Comparison of ENCODE assay signal across 10 mouse cellular contexts in the genomic region with DNA sequence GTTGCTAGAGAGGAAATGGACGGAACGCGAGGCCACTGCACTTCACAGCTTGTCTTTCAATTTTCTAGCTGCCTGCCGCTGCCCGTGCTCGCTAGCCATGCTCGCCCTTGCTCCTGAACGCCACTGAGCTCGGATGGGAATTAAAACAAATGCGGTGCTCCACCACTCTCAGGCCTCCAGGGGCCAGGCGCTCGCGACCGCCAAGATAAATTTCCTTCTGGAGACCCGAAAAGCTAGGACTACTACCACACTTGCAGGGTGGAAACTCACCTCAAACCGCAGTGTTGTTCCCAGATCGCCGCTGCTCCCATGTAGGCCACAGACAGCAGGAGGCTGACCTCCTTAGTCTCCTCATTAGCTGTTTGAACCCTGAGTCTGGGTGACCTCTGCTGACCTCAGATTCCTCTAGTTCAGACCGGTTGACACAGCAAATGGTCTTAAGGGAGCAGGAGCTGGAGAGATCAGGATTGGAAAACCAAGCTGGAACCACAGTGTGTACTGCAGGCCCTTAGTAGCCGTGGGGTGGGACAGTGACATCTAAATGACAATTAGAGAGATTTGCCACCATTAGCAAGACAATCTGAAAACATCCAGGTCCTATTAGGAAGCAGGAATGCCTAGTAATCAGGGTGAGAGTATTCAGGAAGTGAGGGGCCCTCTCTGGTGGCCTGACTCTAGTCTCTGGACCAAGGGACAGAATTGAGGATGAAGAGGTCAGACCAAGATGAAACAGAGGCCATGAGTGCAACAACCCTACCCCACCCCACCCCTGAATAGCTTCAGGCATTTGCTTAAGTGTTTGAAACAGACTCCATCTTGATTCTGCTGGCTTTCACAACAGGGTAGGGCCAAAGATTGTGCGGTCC.
A peak's percentile ranks its signal among the peaks of the same experiment; 100 is the strongest.
DNase-seq lines count a peak whose midpoint lies in the region; ATAC-seq lines count a peak whose summit lies in the region.
"Had no signal": no experiment of that assay in that cellular context is flagged by ENCODE, and none has a peak within 500 bp of the region (broad histone marks: within the 10 kb centered on the region; RNA-seq: fewer than 3 reads in every experiment).

No protein-coding gene starts in this region.

- H3K9me3 ChIP-seq in kidney, embryonic 15.5 days (replicated peaks) = no peaks in the 10 kb centered on the region
- H3K9me3 ChIP-seq in embryonic facial prominence, embryonic 10.5 days = no peaks in the 10 kb centered on the region
- H3K9me3 ChIP-seq in intestine, embryonic 15.5 days = no peaks in the 10 kb centered on the region
- no peaks in the 10 kb centered on the region for H3K9me3 ChIP-seq in neural tube, embryonic 14.5 days (ENCODE audit: control insufficient read depth, low read length)

- H3K27me3 ChIP-seq in kidney, embryonic 15.5 days = peaks cover 92% of the 10 kb centered on the region
- peaks cover 91% of the 10 kb centered on the region for H3K27me3 ChIP-seq in embryonic facial prominence, embryonic 10.5 days (replicated peaks; ENCODE audit: low read depth, poor library complexity, severe bottlenecking)
- H3K27me3 ChIP-seq in intestine, embryonic 15.5 days (replicated peaks) = peaks cover 21% of the 10 kb centered on the region
- peaks cover 37% of the 10 kb centered on the region for H3K27me3 ChIP-seq in neural tube, embryonic 14.5 days (ENCODE audit: control insufficient read depth, insufficient read depth, low read length)

- ATAC-seq in kidney, embryonic 15.5 days (replicated peaks; ENCODE audit: low FRiP score) = no peak
- no peak for ATAC-seq in intestine, embryonic 15.5 days
- ATAC-seq in neural tube, embryonic 14.5 days (ENCODE audit: low read depth) = no peak

- H3K4me1 ChIP-seq in kidney, embryonic 15.5 days = peaks cover 33% of the 10 kb centered on the region
- peaks cover 43% of the 10 kb centered on the region for H3K4me1 ChIP-seq in embryonic facial prominence, embryonic 10.5 days
- H3K4me1 ChIP-seq in intestine, embryonic 15.5 days (replicated peaks) = 0 out of 2 replicates have a peak, but pooled peaks cover 2% of the 10 kb centered on the region
- peaks cover 17% of the 10 kb centered on the region for H3K4me1 ChIP-seq in neural tube, embryonic 14.5 days (ENCODE audit: control insufficient read depth, insufficient read depth, low read length)

- H3K27ac ChIP-seq in kidney, embryonic 15.5 days = no peak overlapping the region
- H3K27ac ChIP-seq in embryonic facial prominence, embryonic 10.5 days (replicated peaks) = no peak overlapping the region; the same call in 1 of the 2 replicates
- H3K27ac ChIP-seq in intestine, embryonic 15.5 days = no peak overlapping the region
- H3K27ac ChIP-seq in neural tube, embryonic 14.5 days (ENCODE audit: low read depth, low read length) = no peak overlapping the region

- H3K4me2 ChIP-seq in kidney, embryonic 15.5 days = peak overlapping the region; percentile 55
- H3K4me2 ChIP-seq in intestine, embryonic 15.5 days (replicated peaks) = peak overlapping the region; percentile 33
- peak overlapping the region; percentile 28; the same call in 1 of the 2 replicates for H3K4me2 ChIP-seq in neural tube, embryonic 14.5 days (ENCODE audit: low read depth, low read length)

- no peak for DNase-seq in kidney, adult 11 months
- DNase-seq in embryonic facial prominence, embryonic 10.5 days (ENCODE audit: low spot score) = peak; percentile 53
- no peak for DNase-seq in thymus, postnatal 14 days
- DNase-seq in left cerebral cortex, postnatal 4 days = no peak
- no peak for DNase-seq in urinary bladder, postnatal 25 days (ENCODE audit: low spot score)
- DNase-seq: cerebellum, adult 2 months; lung, adult 18-20 months had no signal

- peak overlapping the region; percentile 29 for H3K4me3 ChIP-seq in kidney, embryonic 15.5 days (replicated peaks)
- H3K4me3 ChIP-seq in embryonic facial prominence, embryonic 10.5 days = peak overlapping the region; percentile 43
- H3K4me3 ChIP-seq in intestine, embryonic 15.5 days (replicated peaks) = no peak overlapping the region
- H3K4me3 ChIP-seq in neural tube, embryonic 14.5 days (ENCODE audit: low read depth, low read length) = no peak overlapping the region

- no peaks in the 10 kb centered on the region for H3K36me3 ChIP-seq in kidney, embryonic 15.5 days
- no peaks in the 10 kb centered on the region for H3K36me3 ChIP-seq in embryonic facial prominence, embryonic 10.5 days (replicated peaks)
- H3K36me3 ChIP-seq in intestine, embryonic 15.5 days = no peaks in the 10 kb centered on the region
- H3K36me3 ChIP-seq in neural tube, embryonic 14.5 days (ENCODE audit: control insufficient read depth, insufficient read depth, low read length) = no peaks in the 10 kb centered on the region

- H3K9ac ChIP-seq in kidney, embryonic 15.5 days = no peak overlapping the region
- no peak overlapping the region for H3K9ac ChIP-seq in intestine, embryonic 15.5 days
- H3K9ac ChIP-seq in neural tube, embryonic 14.5 days (replicated peaks; ENCODE audit: low read depth, low read length) = no peak overlapping the region

- intact Hi-C loops in left cerebral cortex, postnatal 4 days (cut with DNase I) = no loop called here

- WGBS in kidney, embryonic 15.5 days = 10% methylated on average over 21 of the region's 21 CpGs
- WGBS in embryonic facial prominence, embryonic 10.5 days = 4% methylated on average over 21 of the region's 21 CpGs
- WGBS in intestine, embryonic 15.5 days = 26% methylated on average over 21 of the region's 21 CpGs
- 7% methylated on average over 21 of the region's 21 CpGs for WGBS in neural tube, embryonic 14.5 days

Comparison
In these comparisons a context has a peak if more than half of its experiments do, and no peak if none do; other contexts are left out.
1. H3K4me3 ChIP-seq: peak in kidney, embryonic 15.5 days (single experiment) and embryonic facial prominence, embryonic 10.5 days (single experiment); none in intestine, embryonic 15.5 days (single experiment) and neural tube, embryonic 14.5 days (single experiment).
2. Peak in every context shown above with its lines, with median percentiles within 50 percentile points of each other: H3K4me2 ChIP-seq.